Mouse (Mus musculus) layer of hippocampus, postnatal 25 days (tissue): ENCODE data around the gene AI413582. TPM values are rescaled to one million over a fixed set of nuclear protein-coding genes. Genes with fewer than 3 reads are reported as not detected.

ENCODE experiments used
- DNase-seq, 2 experiments: peaks; one replicate each; pipeline ENCODE4 v3.0.0; 2022; ENCODE audit warnings: mixed read lengths in 2 of 2, low spot score in 1 of 2; ENCODE audit errors: extremely low spot score in 1 of 2
- total RNA-seq, 2 experiments: library from RNA; stranded (reverse); gene quantifications; 2 replicates each; pipeline ENCODE4 v1.2.3; 2021

Gene AI413582
- 10 to 100 TPM; 65.6 to 69.5 TPM for total RNA-seq

DNA sequence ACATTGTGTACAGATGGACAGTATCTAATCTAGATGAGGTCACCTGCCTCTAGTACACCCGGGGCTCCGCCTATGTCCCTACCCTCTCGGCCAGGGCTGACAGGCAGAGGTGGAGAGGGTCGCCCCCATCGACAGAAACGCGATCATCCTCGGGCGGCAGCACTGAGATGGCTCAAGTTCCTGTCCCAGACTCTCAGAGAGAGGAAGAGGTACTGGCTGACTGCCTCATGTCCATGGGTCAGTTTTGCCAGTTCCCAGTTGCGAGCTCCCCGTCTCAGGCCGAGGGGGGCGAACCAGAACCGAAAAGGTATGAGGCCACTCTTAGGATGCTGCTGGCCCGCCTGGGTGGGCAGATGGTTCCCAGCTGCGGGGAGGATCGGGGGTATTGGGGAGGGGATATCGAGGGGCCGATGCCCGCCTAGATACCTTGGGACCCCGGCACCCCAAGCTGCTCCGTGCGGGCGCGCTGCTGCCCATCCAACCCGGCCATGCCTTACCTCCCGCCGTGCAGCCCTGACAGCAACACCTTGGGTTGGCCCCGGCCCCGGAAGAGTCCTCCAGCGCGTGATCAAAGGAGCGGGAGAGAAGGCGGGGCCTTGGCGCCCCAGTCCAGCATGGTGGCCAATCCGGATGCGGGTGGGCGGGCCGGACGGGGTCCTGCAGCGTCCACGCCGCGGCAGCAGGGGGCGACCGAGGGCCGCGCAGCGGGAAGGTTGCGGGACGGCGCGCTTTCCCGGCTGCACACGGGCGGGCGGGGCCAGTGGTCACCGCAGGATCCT lies at the start of gene AI413582:
Gene AI413582 (minus strand): TSS at position 594 of the 779 bp plus-strand sequence.
- peak; percentile 96 to 99 for DNase-seq

GRCm38 (mm10) chr17:27613016-27613415 lies 47.5 kb upstream of the AI413582 start:
- no peak for DNase-seq

DNA sequence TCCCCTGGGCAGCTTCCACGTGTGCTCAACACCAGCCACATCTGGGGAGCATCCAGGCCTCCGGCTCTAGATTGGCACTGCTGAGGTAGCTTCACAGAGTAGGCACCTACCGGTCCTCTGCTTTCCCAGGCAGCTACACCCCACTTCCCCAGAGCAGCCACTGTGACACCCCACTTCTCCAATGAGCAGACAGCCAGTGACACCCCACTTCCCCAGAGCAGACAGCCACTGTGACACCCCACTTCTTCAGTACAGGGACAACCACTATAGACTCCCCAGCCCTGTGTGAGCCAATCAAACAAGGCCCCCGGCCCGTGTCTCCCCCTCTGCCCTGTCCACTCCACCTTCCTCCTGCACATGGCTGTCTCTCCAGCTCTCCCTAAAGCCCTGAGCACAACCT lies 46.4 kb upstream of the AI413582 start:
- no peak for DNase-seq

DNA sequence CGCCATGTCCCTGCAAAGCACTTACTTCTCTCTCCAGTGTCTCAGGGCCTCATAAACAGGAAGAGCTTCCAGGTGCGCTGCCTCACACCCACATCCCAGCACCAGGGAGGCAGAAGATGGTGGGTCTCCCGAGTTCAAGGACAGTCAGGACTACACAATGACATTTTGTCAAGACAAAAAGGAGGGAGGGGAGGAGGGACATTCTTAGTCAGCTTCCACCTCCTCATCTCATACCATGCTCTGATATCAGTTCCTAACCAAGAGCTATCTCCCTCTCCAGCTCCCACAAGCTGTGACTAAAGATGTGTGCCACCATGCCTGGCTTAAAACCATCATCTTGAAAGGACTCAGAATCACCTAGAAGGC lies 45.9 kb upstream of the AI413582 start:
- DNase-seq: no peak

DNA sequence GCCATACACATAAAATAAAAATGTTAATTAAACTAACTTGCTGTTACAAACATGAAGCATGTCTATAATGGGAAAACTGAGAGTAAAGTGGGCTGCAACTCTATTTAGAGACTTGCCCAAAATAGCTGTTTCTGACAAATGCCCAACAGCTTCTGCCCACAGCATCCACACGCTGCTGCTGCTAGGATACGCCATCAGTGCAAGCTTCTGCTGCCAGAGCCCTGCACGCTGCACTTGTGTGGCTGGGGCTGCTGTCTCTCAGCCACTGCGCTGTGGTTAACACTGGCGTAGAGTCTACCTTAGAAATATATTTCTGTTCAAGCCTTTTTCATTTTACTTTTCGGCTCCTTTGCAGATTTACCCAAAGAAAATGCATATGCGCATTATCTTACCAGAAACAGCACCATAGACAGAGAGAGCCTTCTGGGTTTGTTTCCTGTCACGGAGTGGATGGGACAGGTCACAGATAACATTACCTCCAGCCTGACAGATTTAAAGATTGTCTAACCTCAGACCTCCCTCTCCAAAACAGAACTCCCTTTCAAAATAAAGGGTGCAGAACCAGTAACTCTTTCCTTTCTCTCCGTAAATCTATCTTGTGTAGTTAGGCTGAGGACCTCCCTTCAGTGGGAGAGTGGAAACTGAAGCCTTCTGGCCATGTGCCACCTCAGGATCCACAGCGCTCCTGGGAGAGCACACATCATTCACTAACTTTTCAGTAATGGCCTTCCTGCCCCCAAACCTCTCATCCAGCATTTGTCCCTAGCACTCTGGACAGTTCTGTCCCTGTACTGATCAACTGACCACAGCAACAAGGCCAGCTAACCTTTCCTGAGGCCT lies 45.3 kb upstream of the AI413582 start:
- peak in 1 of 2 experiments; percentile 51 for DNase-seq

DNA sequence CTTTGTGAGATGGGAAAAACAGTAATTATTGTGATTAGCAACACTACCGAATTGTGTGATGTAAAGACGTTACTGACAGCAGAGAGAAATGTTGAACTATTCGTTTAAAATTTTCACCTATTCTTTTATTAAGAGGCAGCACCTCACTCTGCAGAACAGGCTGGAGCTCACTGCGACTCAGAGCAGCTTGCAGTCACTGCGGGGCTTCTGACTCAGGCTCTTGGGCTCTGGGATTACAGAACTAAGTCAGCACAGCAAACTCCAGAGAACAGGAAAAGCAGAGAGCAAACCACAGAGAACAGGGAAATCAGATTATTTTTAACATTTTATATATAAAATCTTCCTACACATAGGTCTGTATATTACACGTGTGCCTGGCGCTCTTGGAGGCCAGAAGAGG lies 44.0 kb upstream of the AI413582 start:
- DNase-seq: no peak

DNA sequence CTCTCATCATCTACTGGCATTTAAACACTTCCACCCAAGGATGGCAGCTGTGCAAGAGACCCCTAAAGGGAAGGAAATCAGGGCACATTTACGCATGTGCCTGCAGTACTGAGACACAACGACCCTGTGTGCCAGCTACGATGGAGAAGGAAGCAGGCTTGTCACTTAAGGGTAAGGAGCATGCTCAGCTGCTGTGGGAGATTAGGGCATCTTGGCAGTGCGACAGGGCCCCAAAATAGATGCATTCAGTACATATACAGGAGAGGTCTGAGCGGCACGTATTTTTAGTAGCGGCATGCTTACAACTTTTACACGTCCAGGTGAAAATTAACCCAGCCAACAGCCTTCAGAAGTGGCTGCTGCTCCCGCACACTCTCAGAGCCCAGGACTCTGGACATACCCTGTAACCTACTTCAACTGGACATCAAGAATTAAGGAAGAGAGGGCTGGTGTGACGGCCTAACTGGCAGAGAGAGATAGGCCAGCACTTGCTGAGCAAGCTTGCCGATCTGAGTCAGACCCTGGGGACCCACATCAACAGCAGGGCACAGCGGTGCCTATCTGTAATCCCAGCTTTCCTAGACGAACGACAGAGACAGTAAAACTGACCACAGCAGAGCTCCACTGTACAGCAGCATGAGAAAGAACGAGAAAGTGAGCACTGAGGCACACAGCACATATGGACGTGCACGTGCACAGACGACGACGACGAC lies 38.1 kb upstream of the AI413582 start:
- DNase-seq: no peak

DNA sequence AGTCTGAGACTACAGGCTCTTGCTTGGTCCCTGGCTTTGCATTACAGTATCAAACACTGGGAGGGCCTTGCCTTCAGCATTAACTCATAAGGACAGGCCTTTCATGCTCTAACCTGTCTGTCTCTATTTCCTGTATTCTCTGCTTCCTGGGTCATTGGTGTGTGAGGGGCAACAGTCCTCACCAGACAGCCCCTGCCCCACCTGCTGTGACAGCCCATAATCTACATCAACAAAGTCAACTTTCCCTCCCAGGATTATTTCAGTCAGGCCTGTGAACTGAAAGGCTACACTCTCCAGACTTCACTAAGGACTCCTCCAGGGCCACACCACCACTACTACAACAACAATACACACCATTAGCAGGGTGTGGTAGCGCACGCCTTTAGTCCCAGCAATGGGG lies 37.5 kb upstream of the AI413582 start:
- no peak for DNase-seq

- DNase-seq: no peak
Observed at GRCm38 (mm10) chr17:27600869-27601268, 35.3 kb upstream of the AI413582 start.

DNA sequence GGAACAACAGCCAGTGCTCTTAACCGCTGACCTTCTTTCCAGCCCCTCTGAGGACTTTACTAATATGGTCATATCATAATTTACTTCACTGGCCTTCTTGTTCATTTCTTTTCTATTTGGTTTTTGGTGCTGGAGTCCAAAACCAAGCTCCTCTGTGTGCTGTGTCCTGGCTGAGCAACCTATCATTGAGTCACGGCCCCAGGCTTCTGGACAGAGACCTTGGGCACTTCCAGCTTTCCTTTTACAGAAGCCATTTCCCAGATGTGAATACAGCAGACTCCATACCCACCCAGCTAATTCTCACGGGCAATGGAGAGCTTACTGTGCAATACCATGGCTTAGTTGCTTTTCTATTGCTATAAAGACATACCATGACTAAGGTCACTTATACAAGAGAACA lies 34.7 kb upstream of the AI413582 start:
- DNase-seq: no peak

DNA sequence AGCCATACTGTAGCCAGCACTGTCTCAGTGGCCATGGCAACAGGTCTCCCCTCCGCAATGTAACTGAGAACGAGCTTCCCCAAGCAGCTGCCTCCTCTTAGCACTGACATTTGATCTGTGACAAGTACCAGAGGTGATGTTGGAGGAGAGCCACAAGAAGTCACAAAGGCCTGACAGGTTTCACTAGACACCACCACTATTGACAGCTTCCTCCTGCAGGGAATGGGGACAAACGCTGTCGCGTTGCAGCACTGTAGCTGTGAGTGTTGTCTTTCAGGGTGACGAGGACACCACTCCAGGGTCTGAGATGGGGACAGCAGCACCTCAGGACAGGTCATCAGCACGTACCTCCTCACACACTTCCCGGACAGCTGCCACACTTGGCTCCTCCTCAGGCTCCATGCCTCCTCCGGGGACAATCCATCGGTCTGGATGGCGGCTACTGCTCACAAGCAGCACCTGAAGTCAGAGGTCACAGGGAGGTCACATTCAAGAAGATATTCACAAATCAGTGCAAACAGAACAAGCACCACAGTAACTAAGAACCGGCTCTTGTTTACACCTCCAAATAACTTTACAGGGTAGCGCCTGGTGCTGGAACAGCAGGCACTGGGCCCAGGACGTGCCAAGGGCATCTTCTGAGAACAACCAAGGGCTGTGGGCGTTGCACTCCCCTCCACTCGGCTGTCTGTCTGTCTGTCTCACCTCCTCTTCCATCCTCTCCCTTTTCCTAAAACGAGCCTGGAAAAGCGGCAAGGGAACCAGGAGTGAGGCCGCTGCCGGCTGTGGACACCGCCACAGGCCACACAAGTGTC lies 31.0 kb upstream of the AI413582 start:
- no peak for DNase-seq

DNA sequence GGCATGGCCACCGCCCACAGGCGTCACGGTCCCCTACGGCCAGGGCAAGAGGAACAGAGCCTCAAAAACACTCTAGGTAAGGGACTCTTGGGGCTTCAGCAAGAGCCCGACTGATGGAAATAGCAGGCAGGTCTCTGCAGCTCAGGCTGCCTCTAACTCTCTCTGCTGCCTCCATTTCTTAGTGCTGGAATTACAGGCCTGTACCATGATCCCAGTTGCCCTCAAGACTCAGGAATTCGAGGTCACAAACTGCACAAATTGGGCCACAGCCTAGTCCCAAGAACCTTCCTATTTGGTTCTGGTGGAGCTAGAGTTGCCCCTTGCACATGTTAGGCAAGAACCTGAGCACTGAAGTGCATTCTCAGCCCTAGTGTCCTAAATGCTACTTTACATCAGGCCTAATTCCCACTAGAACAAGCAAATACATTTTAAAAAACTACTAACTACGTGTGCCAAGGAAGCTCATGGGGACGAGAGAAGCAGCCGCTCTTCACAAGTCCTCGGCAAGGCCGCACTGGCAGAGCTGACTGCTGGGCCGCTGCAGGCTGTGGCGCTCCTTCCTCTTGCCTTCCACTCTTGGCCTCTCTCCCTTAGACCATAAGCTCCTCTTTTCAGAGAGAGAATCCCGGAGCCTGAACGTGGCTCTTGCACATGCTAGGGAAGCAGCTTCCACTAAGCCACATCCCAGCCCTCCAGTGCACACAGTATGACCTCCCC lies 30.3 kb upstream of the AI413582 start:
- DNase-seq: no peak

DNA sequence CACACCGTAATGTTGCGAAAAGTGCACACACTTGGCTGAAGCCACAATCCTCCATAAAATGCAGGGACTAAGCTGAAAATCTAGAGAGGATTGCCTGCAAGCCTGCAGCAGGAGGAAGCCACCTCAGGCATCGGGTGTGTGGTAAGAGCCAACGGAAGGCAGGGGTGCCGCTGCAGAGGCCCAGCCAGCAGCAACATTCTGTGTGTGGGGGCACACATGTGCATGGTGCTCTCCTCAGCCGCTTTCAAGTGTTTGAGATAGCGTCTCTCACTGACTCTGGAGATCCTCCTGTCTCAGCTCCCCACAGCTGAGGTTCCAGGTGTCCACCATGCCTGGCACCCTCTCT lies 27.0 kb upstream of the AI413582 start:
- DNase-seq: no peak

DNA sequence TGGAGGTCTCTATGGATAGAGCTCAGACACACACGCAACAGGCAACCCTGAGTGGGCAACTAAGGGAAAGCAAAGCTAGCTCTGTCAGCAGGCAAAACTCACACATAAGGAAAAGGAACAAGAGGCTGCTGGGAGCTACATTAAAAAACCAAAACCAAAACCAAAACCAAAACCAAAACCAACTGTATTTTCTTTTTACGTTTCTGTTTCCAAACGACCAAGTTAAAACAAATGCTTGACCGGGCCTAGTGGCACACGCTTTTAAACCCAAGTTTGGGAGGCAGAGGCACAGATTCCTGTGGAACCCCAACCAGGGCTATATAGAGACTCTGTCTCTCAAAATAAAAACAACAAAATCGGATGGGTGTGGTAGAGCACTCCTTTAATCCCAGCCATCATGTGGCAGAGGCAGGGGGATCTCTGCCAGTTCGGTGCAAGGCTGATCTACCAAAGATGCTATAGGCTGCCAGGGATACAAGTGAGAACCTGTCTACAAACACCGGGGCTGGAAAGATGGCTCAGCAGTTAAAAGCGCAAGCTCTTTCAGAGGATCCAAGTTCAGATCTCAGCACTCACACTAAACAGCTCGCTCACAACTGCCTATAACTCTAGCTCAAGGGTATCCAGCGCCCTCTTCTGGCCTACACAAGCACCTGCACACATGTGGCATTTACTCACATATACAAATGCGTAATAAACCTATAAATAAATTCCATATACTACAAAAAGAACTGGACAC lies 26.4 kb upstream of the AI413582 start:
- DNase-seq: no peak

- no peak for DNase-seq
Observed at GRCm38 (mm10) chr17:27588231-27588630, 22.7 kb upstream of the AI413582 start.

DNA sequence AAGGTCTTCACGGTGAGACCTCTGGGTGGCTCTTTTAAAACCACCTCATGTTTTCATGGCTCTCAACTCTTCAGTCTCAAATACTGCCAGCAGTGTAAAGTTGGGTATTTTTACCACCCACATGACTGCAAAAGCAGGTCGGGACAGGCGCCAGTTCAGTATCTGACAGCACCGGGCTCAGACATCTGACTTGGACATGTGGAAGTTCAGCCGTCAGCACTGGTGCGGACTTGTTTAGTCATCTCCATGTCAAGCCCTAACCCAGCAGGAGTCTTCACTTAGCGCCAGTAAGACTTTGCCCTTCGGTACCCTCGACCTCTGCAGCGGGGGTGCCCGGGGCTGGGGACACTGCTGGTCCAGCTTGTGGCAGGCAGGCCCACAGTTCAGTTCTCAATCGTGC lies 21.7 kb upstream of the AI413582 start:
- DNase-seq: no peak

GRCm38 (mm10) chr17:27586661-27587060 lies 21.1 kb upstream of the AI413582 start:
- no peak for DNase-seq

DNA sequence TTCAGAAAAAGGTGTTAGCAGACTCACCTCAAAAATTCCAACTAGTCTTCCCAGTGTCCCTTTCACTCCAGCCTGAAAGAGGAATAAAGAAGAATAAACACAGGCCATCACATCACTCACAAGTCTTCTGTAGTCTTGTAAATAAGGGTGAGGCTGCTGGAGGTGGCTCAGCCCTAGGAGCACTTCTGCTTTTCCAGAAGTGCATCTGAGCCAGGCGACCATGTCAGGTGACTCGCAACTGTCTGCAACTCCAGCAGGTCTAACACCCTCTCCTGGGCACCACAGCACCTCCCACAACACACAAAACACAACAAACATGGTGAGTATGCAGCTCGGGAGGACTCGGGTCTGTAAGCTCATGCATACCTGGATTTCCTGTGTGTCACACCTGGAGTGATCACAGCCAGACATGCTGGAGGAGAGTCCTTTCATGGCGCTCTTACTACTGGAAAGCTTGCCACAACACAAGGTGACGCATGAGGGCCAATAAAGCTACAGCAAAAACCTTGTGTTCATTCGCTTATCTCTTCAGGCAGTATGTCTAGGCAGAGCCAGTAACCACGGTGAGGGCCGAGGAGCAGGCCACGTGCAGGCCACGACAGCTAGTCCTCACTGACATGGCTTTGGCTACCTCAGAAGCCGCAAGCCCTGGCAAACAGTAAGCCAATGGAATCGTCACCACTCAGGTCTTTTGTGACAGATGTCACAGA lies 17.8 kb upstream of the AI413582 start:
- DNase-seq: no peak
